Mouse (Mus musculus): Measurements from ENCODE around the gene Tsc22d2. TPM values are rescaled to one million over a fixed set of nuclear protein-coding genes. Genes with fewer than 3 reads are reported as not detected.

Gene Tsc22d2
- polyA plus RNA-seq, 1 experiment, result 43.5 TPM

- no peak for TF ChIP-seq GATA1 (IDR thresholded peaks at IDR 0.05; ENCODE audit: low read length)
These were observed 720 bp downstream of the Tsc22d2 start for GRCm38 (mm10) chr3:58414986-58415883.

GRCm38 (mm10) chr3:58415884-58416725 lies 1.6 kb downstream of the Tsc22d2 start:
- TF ChIP-seq GATA1 (IDR thresholded peaks at IDR 0.05; ENCODE audit: low read length), result no peak

- TF ChIP-seq GATA1 (IDR thresholded peaks at IDR 0.05; ENCODE audit: low read length), result no peak
These were observed 2.4 kb downstream of the Tsc22d2 start for GRCm38 (mm10) chr3:58416726-58417437.

- no peak for TF ChIP-seq GATA1 (IDR thresholded peaks at IDR 0.05; ENCODE audit: low read length)
These were observed 4.5 kb downstream of the Tsc22d2 start for GRCm38 (mm10) chr3:58418724-58419705.

GRCm38 (mm10) chr3:58428861-58429260 lies 14.3 kb downstream of the Tsc22d2 start:
- TF ChIP-seq GATA1 (IDR thresholded peaks at IDR 0.05; ENCODE audit: low read length), result no peak

- no peak for TF ChIP-seq GATA1 (IDR thresholded peaks at IDR 0.05; ENCODE audit: low read length)
These were observed 19.9 kb downstream of the Tsc22d2 start for GRCm38 (mm10) chr3:58434414-58434813.

- no peak for TF ChIP-seq GATA1 (IDR thresholded peaks at IDR 0.05; ENCODE audit: low read length)
These were observed 33.7 kb downstream of the Tsc22d2 start for GRCm38 (mm10) chr3:58448230-58448629.

GRCm38 (mm10) chr3:58449487-58449886 lies 35.0 kb downstream of the Tsc22d2 start:
- no peak for TF ChIP-seq GATA1 (IDR thresholded peaks at IDR 0.05; ENCODE audit: low read length)

- TF ChIP-seq GATA1 (IDR thresholded peaks at IDR 0.05; ENCODE audit: low read length), result peak; percentile 62
These were observed 40.1 kb downstream of the Tsc22d2 start for GRCm38 (mm10) chr3:58454414-58455205.

- TF ChIP-seq GATA1 (IDR thresholded peaks at IDR 0.05; ENCODE audit: low read length), result no peak
These were observed 40.7 kb downstream of the Tsc22d2 start for GRCm38 (mm10) chr3:58455255-58455654.

GRCm38 (mm10) chr3:58469655-58470437 lies 55.3 kb downstream of the Tsc22d2 start:
- no peak for TF ChIP-seq GATA1 (IDR thresholded peaks at IDR 0.05; ENCODE audit: low read length)

- no peak for TF ChIP-seq GATA1 (IDR thresholded peaks at IDR 0.05; ENCODE audit: low read length)
These were observed 64.4 kb downstream of the Tsc22d2 start for GRCm38 (mm10) chr3:58478755-58479455.

Measured in G1E-ER4 (cell line).